Comparison of ENCODE assay signal across 11 mouse cellular contexts in genomic region chr11:84529143-84529755, GRCm38 (mm10). TPM values are rescaled to one million over a fixed set of nuclear protein-coding genes. Genes with fewer than 3 reads are reported as not detected.
DNase-seq lines count a peak whose midpoint lies in the region; ATAC-seq lines count a peak whose summit lies in the region.
"Had no signal": no experiment of that assay in that cellular context is flagged by ENCODE, and none has a peak within 500 bp of the region (broad histone marks: within the 10 kb centered on the region; RNA-seq: fewer than 3 reads in every experiment).

No protein-coding gene starts in this region.

- H3K27ac ChIP-seq in hindbrain, embryonic 10.5 days, result peak overlapping the region; percentile 59; the same call in 1 of the 2 replicates
- no peak overlapping the region for H3K27ac ChIP-seq in limb, embryonic 10.5 days
- no peak overlapping the region for H3K27ac ChIP-seq in stomach, embryonic 15.5 days

- no peak for ATAC-seq in stomach, embryonic 15.5 days (ENCODE audit: insufficient read depth, low FRiP score, low read depth)
- no peak for ATAC-seq in erythroblast, adult 5-6 weeks (replicated peaks; ENCODE audit: low FRiP score, poor library complexity, severe bottlenecking)

- DNase-seq in left cerebral cortex, postnatal 4 days, result peak; percentile 41
- no peak for DNase-seq in left cerebral cortex, adult 8-10 months (ENCODE audit: low spot score in 2 of 2)
- DNase-seq in hindbrain, embryonic 10.5 days (ENCODE audit: low spot score), result peak; percentile 20
- peak; percentile 48 for DNase-seq in limb, embryonic 10.5 days (ENCODE audit: low spot score)
- DNase-seq in thymus, postnatal 25 days, result no peak
- no peak for DNase-seq in lung, adult 18-20 months

- H3K4me3 ChIP-seq in hindbrain, embryonic 10.5 days, result peak overlapping the region; percentile 65
- peak overlapping the region; percentile 33; the same call in 1 of the 2 replicates for H3K4me3 ChIP-seq in limb, embryonic 10.5 days
- H3K4me3 ChIP-seq in stomach, embryonic 15.5 days (replicated peaks), result 0 out of 2 replicates have a peak overlapping the region, but pooled peaks have one; percentile 8

- peaks cover 100% of the 10 kb centered on the region for H3K27me3 ChIP-seq in hindbrain, embryonic 10.5 days (ENCODE audit: insufficient read depth, poor library complexity, severe bottlenecking)
- peaks cover 100% of the 10 kb centered on the region for H3K27me3 ChIP-seq in limb, embryonic 10.5 days (ENCODE audit: low read depth, poor library complexity, severe bottlenecking)
- peaks cover 82% of the 10 kb centered on the region for H3K27me3 ChIP-seq in stomach, embryonic 15.5 days (replicated peaks)

- under 1% methylated on average over 24 of the region's 24 CpGs for WGBS in hindbrain, embryonic 10.5 days
- 2% methylated on average over 24 of the region's 24 CpGs for WGBS in limb, embryonic 10.5 days
- 2% methylated on average over 24 of the region's 24 CpGs for WGBS in stomach, embryonic 15.5 days

- H3K9me3 ChIP-seq in hindbrain, embryonic 10.5 days, result no peaks in the 10 kb centered on the region
- no peaks in the 10 kb centered on the region for H3K9me3 ChIP-seq in limb, embryonic 10.5 days (replicated peaks)
- H3K9me3 ChIP-seq in stomach, embryonic 15.5 days, result no peaks in the 10 kb centered on the region

- peaks cover 44% of the 10 kb centered on the region for H3K4me1 ChIP-seq in hindbrain, embryonic 10.5 days (replicated peaks)
- H3K4me1 ChIP-seq in limb, embryonic 10.5 days, result peaks cover 43% of the 10 kb centered on the region
- H3K4me1 ChIP-seq in stomach, embryonic 15.5 days, result peaks cover 29% of the 10 kb centered on the region

- H3K9ac ChIP-seq in stomach, embryonic 15.5 days, result no peak overlapping the region

- intact Hi-C loops in left cerebral cortex, postnatal 4 days (cut with DNase I), result loop anchor here (10.0 kb wide), 2 partner anchors 116 to 266 kb away; no protein-coding TSS in a partner anchor

- no peaks in the 10 kb centered on the region for H3K36me3 ChIP-seq in hindbrain, embryonic 10.5 days
- H3K36me3 ChIP-seq in limb, embryonic 10.5 days, result no peaks in the 10 kb centered on the region
- no peaks in the 10 kb centered on the region for H3K36me3 ChIP-seq in stomach, embryonic 15.5 days

- H3K4me2 ChIP-seq in stomach, embryonic 15.5 days, result peak overlapping the region; percentile 25
- H3K4me2 ChIP-seq: liver, embryonic 11.5 days had no signal

RNA-seq across cellular contexts. Expression of gene Lhx1, which starts 3.9 kb away (rescaled TPM):
- 1 to 10 TPM; 1.5 to 1.6 TPM for total RNA-seq in left cerebral cortex, postnatal 4 days (2021)
- under 1 TPM; 0.09 to 0.38 (median 0.18) TPM for total RNA-seq in left cerebral cortex, adult 8-10 months (2022)
- 9.8 and 30.5 TPM in 2 replicates for polyA plus RNA-seq in hindbrain, embryonic 10.5 days (2016; fragmentation: Nextera tagmentation; extraction: Ambion mirVana)
- polyA plus RNA-seq in limb, embryonic 10.5 days (2016; fragmentation: Nextera tagmentation; extraction: Ambion mirVana), result 0.16 and 0.31 TPM in 2 replicates
- polyA plus RNA-seq in stomach, embryonic 15.5 days (2015; fragmentation: Nextera tagmentation; extraction: Ambion mirVana), result 0.40 and 0.42 TPM in 2 replicates
- total RNA-seq in erythroblast, adult 5-6 weeks (2015; ENCODE audit: low replicate concordance), result 0.42 TPM in 1 of 2 replicates, not detected in the other
- not detected in 2 replicates for total RNA-seq in erythroblast, adult 5-6 weeks (2017; ENCODE audit: low replicate concordance)
- total RNA-seq: gastrocnemius, adult 8-10 months; MEL had no signal

RNA-seq across cellular contexts. Expression of gene Aatf, which starts 15.9 kb away (rescaled TPM):
- 10 to 100 TPM; 28.1 to 29.7 TPM for total RNA-seq in left cerebral cortex, postnatal 4 days (2021)
- 10 to 100 TPM; 21.8 to 23.1 (median 22.1) TPM for total RNA-seq in left cerebral cortex, adult 8-10 months (2022)
- polyA plus RNA-seq in hindbrain, embryonic 10.5 days (2016; fragmentation: Nextera tagmentation; extraction: Ambion mirVana), result 46.8 and 52.1 TPM in 2 replicates
- 52.5 and 56.7 TPM in 2 replicates for polyA plus RNA-seq in limb, embryonic 10.5 days (2016; fragmentation: Nextera tagmentation; extraction: Ambion mirVana)
- polyA plus RNA-seq in stomach, embryonic 15.5 days (2015; fragmentation: Nextera tagmentation; extraction: Ambion mirVana), result 50.4 and 60.4 TPM in 2 replicates
- 13.4 and 20.6 TPM in 2 replicates for total RNA-seq in erythroblast, adult 5-6 weeks (2015; ENCODE audit: low replicate concordance)
- 11.0 and 20.2 TPM in 2 replicates for total RNA-seq in erythroblast, adult 5-6 weeks (2017; ENCODE audit: low replicate concordance)

Comparison
In these comparisons a context has a peak if more than half of its experiments do, and no peak if none do; other contexts are left out.
1. DNase-seq: peak in left cerebral cortex, postnatal 4 days (single experiment), hindbrain, embryonic 10.5 days (single experiment) and limb, embryonic 10.5 days (single experiment); none in left cerebral cortex, adult 8-10 months (0 of 2), thymus, postnatal 25 days (single experiment) and lung, adult 18-20 months (0 of 2).
2. H3K4me3 ChIP-seq: peak in every context shown above with its lines; median percentile 65 in hindbrain, embryonic 10.5 days; 33 in limb, embryonic 10.5 days; 8 in stomach, embryonic 15.5 days.